Mouse (Mus musculus) embryonic facial prominence, embryonic 13.5 days (tissue): Measurements from ENCODE around the gene Nrp1. TPM values are rescaled to one million over a fixed set of nuclear protein-coding genes. Genes with fewer than 3 reads are reported as not detected.

ENCODE experiments used
- ATAC-seq: fragments of 200-750 bp; cut with Nextera tagmentation; 2 replicates; pipeline ENCODE4 v1.8.0; 2017; ENCODE audit warnings: low read depth; ENCODE audit not compliant: insufficient number of reproducible peaks, insufficient read depth, low FRiP score, low TSS enrichment
- H3K27ac ChIP-seq: fragments of 300-500 bp; sonication (generic); 2 replicates; pipeline ENCODE4 v1.5.1; 2015; ENCODE audit warnings: moderate library complexity, mild to moderate bottlenecking, inconsistent platforms
- H3K27me3 ChIP-seq: fragments of 300-500 bp; sonication (generic); 2 replicates; pipeline ENCODE4 v1.6.1; 2015; ENCODE audit warnings: mild to moderate bottlenecking, inconsistent platforms
- H3K36me3 ChIP-seq: fragments of 300-500 bp; sonication (generic); 2 replicates; pipeline ENCODE4 v1.6.1; 2015; ENCODE audit warnings: mild to moderate bottlenecking, inconsistent platforms
- H3K4me1 ChIP-seq: fragments of 300-500 bp; sonication (generic); 2 replicates; pipeline ENCODE4 v1.6.1; 2015; ENCODE audit warnings: inconsistent platforms
- H3K4me2 ChIP-seq: fragments of 300-500 bp; sonication (generic); 2 replicates; pipeline ENCODE4 v1.6.1; 2015; ENCODE audit warnings: moderate library complexity, mild to moderate bottlenecking, inconsistent platforms
- H3K4me3 ChIP-seq: fragments of 300-500 bp; sonication (generic); 2 replicates; pipeline ENCODE4 v1.5.1; 2015; ENCODE audit warnings: mild to moderate bottlenecking, inconsistent platforms
- H3K9ac ChIP-seq: fragments of 300-500 bp; sonication (generic); 2 replicates; pipeline ENCODE4 v1.6.1; 2015; ENCODE audit warnings: mild to moderate bottlenecking, inconsistent platforms
- H3K9me3 ChIP-seq: fragments of 300-500 bp; sonication (generic); 2 replicates; pipeline ENCODE4 v1.6.1; 2016; ENCODE audit warnings: inconsistent platforms
- WGBS: fragments of 180-500 bp; shearing (Covaris S2); methylation state at CpG from one replicate; pipeline ENCODE4 v1.1.7; 2015; ENCODE audit warnings: mixed read lengths; 5-methylcytosine and 5-hydroxymethylcytosine counted together
- polyA plus RNA-seq: library from polyadenylated mRNA; unstranded; fragments of >200 nt; fragmentation: Nextera tagmentation; extraction: Ambion mirVana; gene quantifications from 2 replicates; pipeline ENCODE4 v1.2.1, GENCODE M21; 2015

The Nrp1 gene
- polyA plus RNA-seq, 1 experiment from 2014 or later: 86.3 TPM

GRCm38 (mm10) chr8:128491126-128492067, 133.0 kb downstream of the Nrp1 start:
- Histone ChIP-seq H3K4me3 (no peak overlapping the region), H3K4me1 (peaks cover 14% of the 10 kb centered on the region), H3K27me3 (no peaks in the 10 kb centered on the region), H3K27ac (no peak overlapping the region), H3K9me3 (no peaks in the 10 kb centered on the region), H3K4me2 (no peak overlapping the region), H3K36me3 (peaks cover 18% of the 10 kb centered on the region), H3K9ac (no peak overlapping the region)
- ATAC-seq: no peak
- WGBS: 45% methylated on average over 5 of the region's 5 CpGs

- 90% methylated on average over 3 of the region's 3 CpGs for WGBS
- peaks cover 2% of the 10 kb centered on the region; the same call in 1 of the 2 replicates for H3K4me1 ChIP-seq
- no peak for ATAC-seq
These were observed 135.4 kb downstream of the Nrp1 start for GRCm38 (mm10) chr8:128493801-128494200.

GRCm38 (mm10) chr8:128498836-128499235, 140.4 kb downstream of the Nrp1 start:
- WGBS: 84% methylated on average over 4 of the region's 4 CpGs
- ATAC-seq: no peak

More at GRCm38 (mm10) chr8:128493801-128494200, 135.4 kb downstream of the Nrp1 start:
- H3K9ac ChIP-seq: no peak overlapping the region
- H3K27ac ChIP-seq: no peak overlapping the region
- H3K9me3 ChIP-seq: no peaks in the 10 kb centered on the region
- no peak overlapping the region for H3K4me2 ChIP-seq
- peaks cover 28% of the 10 kb centered on the region for H3K36me3 ChIP-seq
- H3K27me3 ChIP-seq: no peaks in the 10 kb centered on the region
- no peak overlapping the region for H3K4me3 ChIP-seq

GRCm38 (mm10) chr8:128504136-128504829, 145.9 kb downstream of the Nrp1 start:
- H3K9me3 ChIP-seq: no peaks in the 10 kb centered on the region
- no peak overlapping the region for H3K27ac ChIP-seq
- no peak overlapping the region for H3K9ac ChIP-seq
- H3K4me1 ChIP-seq: peaks cover 5% of the 10 kb centered on the region; the same call in 1 of the 2 replicates
- no peaks in the 10 kb centered on the region for H3K27me3 ChIP-seq
- ATAC-seq: no peak
- WGBS: 52% methylated on average over 5 of the region's 5 CpGs
- no peak overlapping the region for H3K4me2 ChIP-seq
- no peak overlapping the region for H3K4me3 ChIP-seq
- peaks cover 15% of the 10 kb centered on the region for H3K36me3 ChIP-seq

More at GRCm38 (mm10) chr8:128498836-128499235, 140.4 kb downstream of the Nrp1 start:
- Histone ChIP-seq H3K9me3 (no peaks in the 10 kb centered on the region), H3K4me1 (no peaks in the 10 kb centered on the region), H3K27me3 (no peaks in the 10 kb centered on the region), H3K27ac (no peak overlapping the region), H3K4me3 (no peak overlapping the region), H3K36me3 (peaks cover 36% of the 10 kb centered on the region), H3K4me2 (no peak overlapping the region), H3K9ac (no peak overlapping the region)

GRCm38 (mm10) chr8:128505866-128506265, 147.5 kb downstream of the Nrp1 start:
- H3K9ac ChIP-seq: no peak overlapping the region
- H3K9me3 ChIP-seq: no peaks in the 10 kb centered on the region
- H3K27me3 ChIP-seq: no peaks in the 10 kb centered on the region
- no peak overlapping the region for H3K4me2 ChIP-seq
- H3K36me3 ChIP-seq: peaks cover 15% of the 10 kb centered on the region
- peaks cover 5% of the 10 kb centered on the region; the same call in 1 of the 2 replicates for H3K4me1 ChIP-seq
- no peak for ATAC-seq
- no peak overlapping the region for H3K27ac ChIP-seq
- H3K4me3 ChIP-seq: no peak overlapping the region

GRCm38 (mm10) chr8:128508723-128509122, 150.3 kb downstream of the Nrp1 start:
- H3K4me2 ChIP-seq: no peak overlapping the region
- no peak for ATAC-seq
- no peaks in the 10 kb centered on the region for H3K36me3 ChIP-seq
- H3K4me1 ChIP-seq: peaks cover 5% of the 10 kb centered on the region; the same call in 1 of the 2 replicates
- no peaks in the 10 kb centered on the region for H3K27me3 ChIP-seq
- no peak overlapping the region for H3K27ac ChIP-seq
- H3K4me3 ChIP-seq: no peak overlapping the region
- no peaks in the 10 kb centered on the region for H3K9me3 ChIP-seq
- H3K9ac ChIP-seq: no peak overlapping the region

- no peaks in the 10 kb centered on the region for H3K36me3 ChIP-seq
- ATAC-seq: no peak
- no peaks in the 10 kb centered on the region for H3K27me3 ChIP-seq
- no peak overlapping the region for H3K4me3 ChIP-seq
- H3K4me1 ChIP-seq: peaks cover 5% of the 10 kb centered on the region; the same call in 1 of the 2 replicates
- no peak overlapping the region for H3K27ac ChIP-seq
- no peak overlapping the region for H3K4me2 ChIP-seq
- no peak overlapping the region for H3K9ac ChIP-seq
- H3K9me3 ChIP-seq: no peaks in the 10 kb centered on the region
These were observed 152.6 kb downstream of the Nrp1 start for GRCm38 (mm10) chr8:128511021-128511420.

- H3K9me3 ChIP-seq: no peaks in the 10 kb centered on the region
- no peak overlapping the region for H3K4me3 ChIP-seq
- H3K36me3 ChIP-seq: no peaks in the 10 kb centered on the region
- no peak overlapping the region for H3K27ac ChIP-seq
- peaks cover 5% of the 10 kb centered on the region; the same call in 1 of the 2 replicates for H3K4me1 ChIP-seq
- no peaks in the 10 kb centered on the region for H3K27me3 ChIP-seq
- ATAC-seq: no peak
- H3K4me2 ChIP-seq: no peak overlapping the region
- WGBS: 83% methylated on average over 1 of the region's 1 CpGs
- H3K9ac ChIP-seq: no peak overlapping the region
These were observed 153.3 kb downstream of the Nrp1 start for GRCm38 (mm10) chr8:128511732-128512131.

GRCm38 (mm10) chr8:128516846-128517446, 158.5 kb downstream of the Nrp1 start:
- no peaks in the 10 kb centered on the region; the same call in 1 of the 2 replicates for H3K27me3 ChIP-seq
- WGBS: 87% methylated on average over 3 of the region's 3 CpGs
- H3K27ac ChIP-seq: no peak overlapping the region
- ATAC-seq: no peak
- H3K9ac ChIP-seq: no peak overlapping the region
- H3K9me3 ChIP-seq: no peaks in the 10 kb centered on the region
- no peak overlapping the region for H3K4me2 ChIP-seq
- no peaks in the 10 kb centered on the region for H3K36me3 ChIP-seq
- no peak overlapping the region for H3K4me3 ChIP-seq
- peaks cover 5% of the 10 kb centered on the region; the same call in 1 of the 2 replicates for H3K4me1 ChIP-seq

- no peak overlapping the region for H3K4me2 ChIP-seq
- no peak for ATAC-seq
- no peaks in the 10 kb centered on the region; the same call in 1 of the 2 replicates for H3K27me3 ChIP-seq
- H3K4me3 ChIP-seq: no peak overlapping the region
- peaks cover 5% of the 10 kb centered on the region; the same call in 1 of the 2 replicates for H3K4me1 ChIP-seq
- 77% methylated on average over 4 of the region's 4 CpGs for WGBS
- no peaks in the 10 kb centered on the region for H3K36me3 ChIP-seq
- no peaks in the 10 kb centered on the region for H3K9me3 ChIP-seq
- H3K27ac ChIP-seq: no peak overlapping the region
- no peak overlapping the region for H3K9ac ChIP-seq
These were observed 159.2 kb downstream of the Nrp1 start for GRCm38 (mm10) chr8:128517546-128518102.

GRCm38 (mm10) chr8:128519366-128519765, 161.0 kb downstream of the Nrp1 start:
- Histone ChIP-seq H3K9ac (no peak overlapping the region), H3K4me1 (peaks cover 5% of the 10 kb centered on the region; the same call in 1 of the 2 replicates), H3K9me3 (no peaks in the 10 kb centered on the region), H3K4me2 (no peak overlapping the region), H3K27me3 (no peaks in the 10 kb centered on the region; the same call in 1 of the 2 replicates), H3K27ac (no peak overlapping the region), H3K4me3 (no peak overlapping the region), H3K36me3 (no peaks in the 10 kb centered on the region)
- no peak for ATAC-seq
- WGBS: 78% methylated on average over 1 of the region's 1 CpGs
